Mouse (Mus musculus) heart, adult 9 months (tissue): ENCODE measurements around the gene Tjp1.
A peak's percentile ranks its signal among the peaks of the same experiment; 100 is the strongest.

Experiments
- DNase-seq, 2 experiments: peaks; one replicate each; pipeline ENCODE4 v3.0.0; 2022; ENCODE audit warnings: low spot score in 2 of 2

The Tjp1 gene

GRCm38 (mm10) chr7:65489195-65489594 lies 38.4 kb downstream of the Tjp1 start:
- no peak for DNase-seq

- DNase-seq = peak in 1 of 2 experiments; percentile 24
Measured at GRCm38 (mm10) chr7:65486259-65486681, 41.3 kb downstream of the Tjp1 start.

- no peak for DNase-seq
Measured at GRCm38 (mm10) chr7:65484170-65484778, 43.3 kb downstream of the Tjp1 start.

- DNase-seq = no peak
Measured at GRCm38 (mm10) chr7:65482216-65482615, 45.4 kb downstream of the Tjp1 start.

GRCm38 (mm10) chr7:65472048-65472447 lies 55.5 kb downstream of the Tjp1 start:
- no peak for DNase-seq

GRCm38 (mm10) chr7:65471406-65471805 lies 56.2 kb downstream of the Tjp1 start:
- no peak for DNase-seq

- no peak for DNase-seq
Measured at GRCm38 (mm10) chr7:65470214-65470613, 57.4 kb downstream of the Tjp1 start.

GRCm38 (mm10) chr7:65469666-65470065 lies 57.9 kb downstream of the Tjp1 start:
- DNase-seq = no peak

GRCm38 (mm10) chr7:65468191-65468590 lies 59.4 kb downstream of the Tjp1 start:
- DNase-seq = no peak

GRCm38 (mm10) chr7:65467306-65468021 lies 60.1 kb downstream of the Tjp1 start:
- DNase-seq = no peak

GRCm38 (mm10) chr7:65466137-65466536 lies 61.4 kb downstream of the Tjp1 start:
- peak; percentile 49 to 58 for DNase-seq

- no peak for DNase-seq
Measured at GRCm38 (mm10) chr7:65464518-65465037, 63.0 kb downstream of the Tjp1 start.

GRCm38 (mm10) chr7:65463438-65463837 lies 64.1 kb downstream of the Tjp1 start:
- DNase-seq = no peak

- DNase-seq = peak; percentile 68 to 75
Measured at GRCm38 (mm10) chr7:65461412-65461811, 66.2 kb downstream of the Tjp1 start.

GRCm38 (mm10) chr7:65460196-65460595 lies 67.4 kb downstream of the Tjp1 start:
- no peak for DNase-seq

GRCm38 (mm10) chr7:65456031-65456430 lies 71.5 kb downstream of the Tjp1 start:
- DNase-seq = peak; percentile 47 to 57

- no peak for DNase-seq
Measured at GRCm38 (mm10) chr7:65455208-65455607, 72.4 kb downstream of the Tjp1 start.

GRCm38 (mm10) chr7:65454269-65454668 lies 73.3 kb downstream of the Tjp1 start:
- DNase-seq = no peak

- no peak for DNase-seq
Measured at GRCm38 (mm10) chr7:65452246-65452645, 75.3 kb downstream of the Tjp1 start.

GRCm38 (mm10) chr7:65450158-65450557 lies 77.4 kb downstream of the Tjp1 start:
- no peak for DNase-seq

GRCm38 (mm10) chr7:65441505-65441904 lies 86.1 kb downstream of the Tjp1 start:
- DNase-seq = no peak

- no peak for DNase-seq
Measured at GRCm38 (mm10) chr7:65439518-65439917, 88.1 kb downstream of the Tjp1 start.

- no peak for DNase-seq
Measured at GRCm38 (mm10) chr7:65438146-65438545, 89.4 kb downstream of the Tjp1 start.
